Mouse (Mus musculus): ENCODE results near the gene Gck. TPM values are rescaled to one million over a fixed set of nuclear protein-coding genes. Genes with fewer than 3 reads are reported as not detected.

Gck gene
- polyA plus RNA-seq, 1 experiment from 2014 or later = 6.1 TPM

GRCm38 (mm10) chr11:5920323-5920960 lies 29.4 kb downstream of the Gck start:
- Histone ChIP-seq H3K4me3 (no peak overlapping the region), H3K4me2 (no peak overlapping the region), H3K9me3 (no peaks in the 10 kb centered on the region), H3K36me3 (no peaks in the 10 kb centered on the region), H3K27ac (no peak overlapping the region), H3K9ac (no peak overlapping the region), H3K27me3 (no peaks in the 10 kb centered on the region), H3K4me1 (replicated peaks) (no peaks in the 10 kb centered on the region)
- WGBS = 41% methylated on average over 17 of the region's 17 CpGs
- no peak for ATAC-seq (ENCODE audit: low FRiP score)

- Histone ChIP-seq H3K4me1 (replicated peaks) (no peaks in the 10 kb centered on the region), H3K4me2 (no peak overlapping the region), H3K9me3 (no peaks in the 10 kb centered on the region), H3K9ac (no peak overlapping the region), H3K27me3 (no peaks in the 10 kb centered on the region), H3K36me3 (no peaks in the 10 kb centered on the region), H3K4me3 (no peak overlapping the region), H3K27ac (no peak overlapping the region)
- no peak for ATAC-seq (ENCODE audit: low FRiP score)
- 96% methylated on average over 4 of the region's 4 CpGs for WGBS
Measured at GRCm38 (mm10) chr11:5919606-5920005, 30.3 kb downstream of the Gck start.

GRCm38 (mm10) chr11:5918111-5918510 lies 31.8 kb downstream of the Gck start:
- Histone ChIP-seq H3K27me3 (no peaks in the 10 kb centered on the region), H3K4me2 (no peak overlapping the region), H3K4me3 (no peak overlapping the region), H3K9me3 (no peaks in the 10 kb centered on the region), H3K4me1 (replicated peaks) (peaks cover 6% of the 10 kb centered on the region; the same call in 1 of the 2 replicates), H3K36me3 (no peaks in the 10 kb centered on the region), H3K9ac (no peak overlapping the region), H3K27ac (no peak overlapping the region)
- no peak for ATAC-seq (ENCODE audit: low FRiP score)
- 86% methylated on average over 2 of the region's 2 CpGs for WGBS

GRCm38 (mm10) chr11:5916178-5916548 lies 33.7 kb downstream of the Gck start:
- H3K4me1 ChIP-seq (replicated peaks) = peaks cover 6% of the 10 kb centered on the region; the same call in 1 of the 2 replicates
- 81% methylated on average over 8 of the region's 8 CpGs for WGBS
- no peaks in the 10 kb centered on the region for H3K36me3 ChIP-seq
- no peak for ATAC-seq (ENCODE audit: low FRiP score)
- no peaks in the 10 kb centered on the region for H3K27me3 ChIP-seq
- no peaks in the 10 kb centered on the region for H3K9me3 ChIP-seq
- no peak overlapping the region for H3K4me2 ChIP-seq
- no peak overlapping the region for H3K9ac ChIP-seq
- no peak overlapping the region for H3K4me3 ChIP-seq
- no peak overlapping the region for H3K27ac ChIP-seq

- H3K4me2 ChIP-seq = no peak overlapping the region
- H3K9ac ChIP-seq = no peak overlapping the region
- peaks cover 6% of the 10 kb centered on the region; the same call in 1 of the 2 replicates for H3K4me1 ChIP-seq (replicated peaks)
- no peaks in the 10 kb centered on the region for H3K36me3 ChIP-seq
- no peaks in the 10 kb centered on the region for H3K9me3 ChIP-seq
- 89% methylated on average over 5 of the region's 5 CpGs for WGBS
- H3K27me3 ChIP-seq = no peaks in the 10 kb centered on the region
- no peak overlapping the region for H3K4me3 ChIP-seq
- ATAC-seq (ENCODE audit: low FRiP score) = no peak
- H3K27ac ChIP-seq = no peak overlapping the region
Measured at GRCm38 (mm10) chr11:5915429-5916177, 34.3 kb downstream of the Gck start.

GRCm38 (mm10) chr11:5914940-5915339 lies 34.9 kb downstream of the Gck start:
- WGBS = 59% methylated on average over 5 of the region's 5 CpGs
- Histone ChIP-seq H3K9ac (no peak overlapping the region), H3K27me3 (no peaks in the 10 kb centered on the region), H3K4me3 (no peak overlapping the region), H3K9me3 (no peaks in the 10 kb centered on the region), H3K4me1 (replicated peaks) (peaks cover 6% of the 10 kb centered on the region; the same call in 1 of the 2 replicates), H3K27ac (no peak overlapping the region), H3K4me2 (no peak overlapping the region), H3K36me3 (no peaks in the 10 kb centered on the region)
- ATAC-seq (ENCODE audit: low FRiP score) = no peak

- Histone ChIP-seq H3K27ac (no peak overlapping the region), H3K4me3 (no peak overlapping the region), H3K4me2 (no peak overlapping the region), H3K4me1 (replicated peaks) (peaks cover 6% of the 10 kb centered on the region; the same call in 1 of the 2 replicates), H3K27me3 (no peaks in the 10 kb centered on the region; the same call in 1 of the 2 replicates), H3K9ac (no peak overlapping the region), H3K36me3 (no peaks in the 10 kb centered on the region), H3K9me3 (no peaks in the 10 kb centered on the region)
- 76% methylated on average over 4 of the region's 4 CpGs for WGBS
- no peak for ATAC-seq (ENCODE audit: low FRiP score)
Measured at GRCm38 (mm10) chr11:5913936-5914335, 35.9 kb downstream of the Gck start.

GRCm38 (mm10) chr11:5913256-5913655 lies 36.6 kb downstream of the Gck start:
- Histone ChIP-seq H3K4me1 (replicated peaks) (peaks cover 6% of the 10 kb centered on the region; the same call in 1 of the 2 replicates), H3K36me3 (no peaks in the 10 kb centered on the region), H3K9me3 (no peaks in the 10 kb centered on the region), H3K4me2 (no peak overlapping the region), H3K4me3 (no peak overlapping the region), H3K9ac (no peak overlapping the region), H3K27ac (no peak overlapping the region), H3K27me3 (no peaks in the 10 kb centered on the region; the same call in 1 of the 2 replicates)
- WGBS = 66% methylated on average over 8 of the region's 8 CpGs
- no peak for ATAC-seq (ENCODE audit: low FRiP score)

- H3K4me3 ChIP-seq = no peak overlapping the region
- no peak overlapping the region for H3K9ac ChIP-seq
- WGBS = 32% methylated on average over 5 of the region's 5 CpGs
- H3K27me3 ChIP-seq = no peaks in the 10 kb centered on the region; the same call in 1 of the 2 replicates
- H3K27ac ChIP-seq = no peak overlapping the region
- no peaks in the 10 kb centered on the region for H3K9me3 ChIP-seq
- no peak overlapping the region for H3K4me2 ChIP-seq
- ATAC-seq (ENCODE audit: low FRiP score) = no peak
- H3K36me3 ChIP-seq = no peaks in the 10 kb centered on the region
- H3K4me1 ChIP-seq (replicated peaks) = peaks cover 6% of the 10 kb centered on the region; the same call in 1 of the 2 replicates
Measured at GRCm38 (mm10) chr11:5912635-5913034, 37.2 kb downstream of the Gck start.

GRCm38 (mm10) chr11:5908642-5909041 lies 41.2 kb downstream of the Gck start:
- Histone ChIP-seq H3K9ac (no peak overlapping the region), H3K36me3 (no peaks in the 10 kb centered on the region), H3K4me2 (no peak overlapping the region), H3K27me3 (no peaks in the 10 kb centered on the region; the same call in 1 of the 2 replicates), H3K4me1 (replicated peaks) (peaks cover 6% of the 10 kb centered on the region; the same call in 1 of the 2 replicates), H3K27ac (no peak overlapping the region), H3K4me3 (no peak overlapping the region), H3K9me3 (no peaks in the 10 kb centered on the region)
- WGBS = 93% methylated on average over 4 of the region's 4 CpGs
- no peak for ATAC-seq (ENCODE audit: low FRiP score)

- no peak overlapping the region for H3K4me3 ChIP-seq
- ATAC-seq (ENCODE audit: low FRiP score) = no peak
- no peak overlapping the region for H3K4me2 ChIP-seq
- no peaks in the 10 kb centered on the region for H3K9me3 ChIP-seq
- WGBS = 42% methylated on average over 5 of the region's 5 CpGs
- no peak overlapping the region for H3K27ac ChIP-seq
- H3K27me3 ChIP-seq = no peaks in the 10 kb centered on the region; the same call in none of the 2 replicates
- H3K36me3 ChIP-seq = no peaks in the 10 kb centered on the region
- H3K4me1 ChIP-seq (replicated peaks) = peaks cover 21% of the 10 kb centered on the region
- no peak overlapping the region for H3K9ac ChIP-seq
Measured at GRCm38 (mm10) chr11:5907096-5907495, 42.8 kb downstream of the Gck start.

GRCm38 (mm10) chr11:5905778-5906518 lies 43.9 kb downstream of the Gck start:
- no peak for ATAC-seq (ENCODE audit: low FRiP score)
- Histone ChIP-seq H3K9ac (no peak overlapping the region), H3K27ac (no peak overlapping the region; the same call in 1 of the 2 replicates), H3K4me1 (replicated peaks) (peaks cover 33% of the 10 kb centered on the region), H3K4me2 (no peak overlapping the region), H3K4me3 (no peak overlapping the region), H3K27me3 (no peaks in the 10 kb centered on the region; the same call in none of the 2 replicates), H3K36me3 (no peaks in the 10 kb centered on the region), H3K9me3 (no peaks in the 10 kb centered on the region)
- WGBS = 85% methylated on average over 10 of the region's 10 CpGs
